Mouse (Mus musculus) layer of hippocampus, adult 8-10 months (tissue): ENCODE measurements at regions not wholly inside any gene's neighbourhood (a gene's known extent, or its start where the extent isn't known, plus 50 kb on each side); places are given as distances from the start of the nearest gene placed in this dataset.

ENCODE experiments used
- DNase-seq, 2 experiments: peaks; one replicate each; pipeline ENCODE4 v3.0.0; 2022; ENCODE audit warnings: low spot score in 2 of 2

DNA sequence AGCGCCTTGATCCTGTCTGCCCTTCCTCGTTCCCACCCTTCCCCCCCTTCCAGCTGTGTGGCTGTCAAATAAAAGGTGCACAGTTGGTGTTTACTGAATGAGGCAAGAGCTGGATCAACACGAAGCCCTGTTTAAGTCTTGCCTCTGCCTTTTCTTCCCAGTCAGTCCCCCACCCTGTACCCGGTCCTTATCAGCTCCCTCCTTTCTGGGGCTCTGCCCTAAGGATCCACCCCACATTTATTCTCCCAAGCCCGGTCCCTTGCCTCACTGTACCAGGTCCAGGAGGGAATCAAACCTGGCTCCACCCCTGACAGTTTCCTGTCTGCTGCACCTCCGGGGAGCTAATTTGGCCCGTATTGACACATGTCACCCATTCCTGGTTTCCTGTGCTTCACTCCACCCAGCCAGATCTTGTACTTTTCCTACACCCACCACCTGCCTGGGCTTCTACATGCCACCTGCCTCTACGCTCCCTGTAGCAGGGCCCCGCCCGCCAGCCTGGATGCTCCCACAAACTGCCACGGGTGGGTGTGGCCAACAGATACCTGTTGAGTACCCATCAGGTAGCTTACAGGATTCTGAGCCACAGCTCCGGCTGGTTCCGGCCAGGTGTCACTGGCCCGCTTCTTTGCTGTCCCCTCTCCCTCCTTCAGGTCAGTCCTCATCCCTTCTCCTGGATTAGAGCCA is 76.4 kb downstream of the Zfp169 start:
- no peak for DNase-seq
